Mouse (Mus musculus): ENCODE results near the gene Prpf40b. TPM values are rescaled to one million over a fixed set of nuclear protein-coding genes. Genes with fewer than 3 reads are reported as not detected.
A peak's percentile ranks its signal among the peaks of the same experiment; 100 is the strongest.

Prpf40b gene
- polyA plus RNA-seq, 1 experiment from 2014 or later = 34.8 TPM

DNA sequence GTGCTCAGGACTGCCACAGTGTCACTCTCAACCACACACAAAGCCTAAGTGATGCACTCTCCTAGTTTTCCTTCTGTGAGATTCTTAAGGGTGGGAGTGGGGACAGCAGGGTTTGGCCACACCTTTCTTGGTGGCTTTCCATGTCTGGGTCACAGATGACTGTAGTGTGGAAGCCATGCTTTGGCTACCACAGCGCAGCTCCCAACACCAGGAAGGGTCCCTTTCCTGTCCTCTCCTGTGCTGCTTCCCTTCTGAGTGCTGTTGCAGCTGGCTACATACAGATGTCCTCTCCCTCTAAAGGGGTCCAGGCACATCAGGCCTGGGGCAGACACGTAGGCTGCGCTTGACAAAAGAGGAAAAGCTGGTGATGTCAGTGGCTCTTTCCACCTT is 38.8 kb downstream of the Prpf40b start:
- H3K27me3 ChIP-seq (replicated peaks; ENCODE audit: control insufficient read depth, insufficient read depth, low read length) = no peaks in the 10 kb centered on the region
- H3K9me3 ChIP-seq (ENCODE audit: control insufficient read depth, low read length) = no peaks in the 10 kb centered on the region
- no peak overlapping the region for H3K4me3 ChIP-seq (ENCODE audit: low read length)
- no peak overlapping the region for H3K4me2 ChIP-seq (ENCODE audit: low read depth, low read length)
- ATAC-seq = peak; percentile 46
- peaks cover 38% of the 10 kb centered on the region for H3K4me1 ChIP-seq (ENCODE audit: control insufficient read depth, insufficient read depth, low read length)
- peak overlapping the region; percentile 21; the same call in 1 of the 2 replicates for H3K9ac ChIP-seq (ENCODE audit: low read depth, low read length)
- H3K27ac ChIP-seq (ENCODE audit: low read length) = peak overlapping the region; percentile 96
- H3K36me3 ChIP-seq (ENCODE audit: control insufficient read depth, insufficient read depth, low read length) = no peaks in the 10 kb centered on the region
- WGBS = 70% methylated on average over 3 of the region's 3 CpGs

GRCm38 (mm10) chr15:99334500-99334899 is 39.6 kb downstream of the Prpf40b start:
- Histone ChIP-seq H3K27ac (ENCODE audit: low read length) (peak overlapping the region; percentile 96), H3K4me3 (ENCODE audit: low read length) (no peak overlapping the region)

DNA sequence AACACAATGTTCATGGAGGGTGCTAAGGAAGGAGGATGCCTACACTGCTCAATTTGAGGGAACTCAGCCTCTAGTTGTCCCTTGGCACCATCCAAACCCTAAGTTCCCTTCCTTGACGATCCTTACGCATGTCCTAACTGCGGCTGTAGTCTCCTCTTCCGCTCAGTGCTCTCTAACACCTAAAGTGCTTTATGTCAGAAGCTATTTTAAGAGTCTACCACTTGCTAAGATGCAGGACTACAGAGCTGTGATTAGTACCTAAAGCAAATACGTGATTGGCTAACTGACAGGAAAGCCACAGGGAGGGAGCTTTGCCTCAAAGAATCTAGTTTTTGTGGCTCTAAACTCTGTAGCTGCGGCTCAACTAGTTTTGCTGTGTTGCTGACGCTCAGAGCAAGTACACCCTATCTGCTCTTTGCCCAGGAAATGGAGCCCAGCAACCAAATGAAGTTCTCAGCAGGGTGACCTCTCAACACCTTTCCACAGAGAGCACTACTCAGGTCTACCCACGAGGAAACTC is 41.0 kb downstream of the Prpf40b start:
- Histone ChIP-seq H3K4me2 (ENCODE audit: low read depth, low read length) (no peak overlapping the region), H3K9ac (ENCODE audit: low read depth, low read length) (no peak overlapping the region), H3K9me3 (ENCODE audit: control insufficient read depth, low read length) (no peaks in the 10 kb centered on the region), H3K27me3 (replicated peaks; ENCODE audit: control insufficient read depth, insufficient read depth, low read length) (no peaks in the 10 kb centered on the region), H3K27ac (ENCODE audit: low read length) (no peak overlapping the region), H3K4me3 (ENCODE audit: low read length) (no peak overlapping the region), H3K4me1 (ENCODE audit: control insufficient read depth, insufficient read depth, low read length) (peaks cover 43% of the 10 kb centered on the region), H3K36me3 (ENCODE audit: control insufficient read depth, insufficient read depth, low read length) (no peaks in the 10 kb centered on the region)
- 83% methylated on average over 8 of the region's 8 CpGs for WGBS
- no peak for ATAC-seq

More at GRCm38 (mm10) chr15:99334500-99334899, 39.6 kb downstream of the Prpf40b start:
- WGBS = 57% methylated on average over 6 of the region's 6 CpGs
- Histone ChIP-seq H3K9ac (ENCODE audit: low read depth, low read length) (no peak overlapping the region), H3K36me3 (ENCODE audit: control insufficient read depth, insufficient read depth, low read length) (no peaks in the 10 kb centered on the region), H3K9me3 (ENCODE audit: control insufficient read depth, low read length) (no peaks in the 10 kb centered on the region), H3K4me1 (ENCODE audit: control insufficient read depth, insufficient read depth, low read length) (peaks cover 40% of the 10 kb centered on the region), H3K27me3 (replicated peaks; ENCODE audit: control insufficient read depth, insufficient read depth, low read length) (no peaks in the 10 kb centered on the region), H3K4me2 (ENCODE audit: low read depth, low read length) (no peak overlapping the region)
- no peak for ATAC-seq

- no peak for ATAC-seq
- 71% methylated on average over 2 of the region's 2 CpGs for WGBS
- Histone ChIP-seq H3K27me3 (replicated peaks; ENCODE audit: control insufficient read depth, insufficient read depth, low read length) (no peaks in the 10 kb centered on the region), H3K27ac (ENCODE audit: low read length) (no peak overlapping the region), H3K4me1 (ENCODE audit: control insufficient read depth, insufficient read depth, low read length) (peaks cover 33% of the 10 kb centered on the region), H3K9ac (ENCODE audit: low read depth, low read length) (no peak overlapping the region), H3K4me2 (ENCODE audit: low read depth, low read length) (no peak overlapping the region), H3K36me3 (ENCODE audit: control insufficient read depth, insufficient read depth, low read length) (no peaks in the 10 kb centered on the region), H3K9me3 (ENCODE audit: control insufficient read depth, low read length) (no peaks in the 10 kb centered on the region), H3K4me3 (ENCODE audit: low read length) (no peak overlapping the region)
Observed at GRCm38 (mm10) chr15:99338916-99339315, 44.0 kb downstream of the Prpf40b start.

DNA sequence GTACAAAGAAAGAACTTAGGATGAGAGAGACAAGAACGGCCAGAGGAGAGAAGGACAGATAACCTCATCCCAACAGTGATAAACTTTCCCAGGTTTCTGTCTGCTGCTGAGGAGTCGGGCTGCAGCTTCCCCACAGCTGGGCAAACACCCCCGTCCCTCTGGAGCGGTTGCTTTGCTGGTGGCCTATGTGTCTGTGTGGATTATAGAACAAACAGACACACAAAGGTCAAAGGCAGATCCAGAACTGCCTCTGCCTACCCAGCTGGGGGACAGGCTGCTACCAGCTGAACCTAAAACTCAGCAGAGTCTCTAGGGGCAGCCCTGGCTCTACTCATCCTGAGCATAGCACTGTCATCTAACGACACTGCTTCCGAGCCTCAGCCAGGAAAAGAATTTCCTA is 44.8 kb downstream of the Prpf40b start:
- Histone ChIP-seq H3K9ac (ENCODE audit: low read depth, low read length) (no peak overlapping the region), H3K9me3 (ENCODE audit: control insufficient read depth, low read length) (no peaks in the 10 kb centered on the region), H3K27ac (ENCODE audit: low read length) (0 out of 2 replicates have a peak overlapping the region, but pooled peaks have one; percentile 7), H3K36me3 (ENCODE audit: control insufficient read depth, insufficient read depth, low read length) (no peaks in the 10 kb centered on the region), H3K4me3 (ENCODE audit: low read length) (no peak overlapping the region), H3K4me2 (ENCODE audit: low read depth, low read length) (no peak overlapping the region), H3K4me1 (ENCODE audit: control insufficient read depth, insufficient read depth, low read length) (peaks cover 32% of the 10 kb centered on the region), H3K27me3 (replicated peaks; ENCODE audit: control insufficient read depth, insufficient read depth, low read length) (no peaks in the 10 kb centered on the region)
- ATAC-seq = no peak
- WGBS = 29% methylated on average over 6 of the region's 6 CpGs

GRCm38 (mm10) chr15:99341102-99341501 is 46.2 kb downstream of the Prpf40b start:
- Histone ChIP-seq H3K9ac (ENCODE audit: low read depth, low read length) (no peak overlapping the region), H3K36me3 (ENCODE audit: control insufficient read depth, insufficient read depth, low read length) (no peaks in the 10 kb centered on the region), H3K4me2 (ENCODE audit: low read depth, low read length) (no peak overlapping the region), H3K4me3 (ENCODE audit: low read length) (no peak overlapping the region), H3K4me1 (ENCODE audit: control insufficient read depth, insufficient read depth, low read length) (peaks cover 34% of the 10 kb centered on the region), H3K27me3 (replicated peaks; ENCODE audit: control insufficient read depth, insufficient read depth, low read length) (no peaks in the 10 kb centered on the region), H3K27ac (ENCODE audit: low read length) (no peak overlapping the region), H3K9me3 (ENCODE audit: control insufficient read depth, low read length) (no peaks in the 10 kb centered on the region)
- WGBS = 81% methylated on average over 3 of the region's 3 CpGs
- ATAC-seq = no peak

GRCm38 (mm10) chr15:99342194-99342981 is 47.5 kb downstream of the Prpf40b start:
- WGBS = 53% methylated on average over 9 of the region's 9 CpGs
- Histone ChIP-seq H3K4me3 (ENCODE audit: low read length) (no peak overlapping the region), H3K9me3 (ENCODE audit: control insufficient read depth, low read length) (no peaks in the 10 kb centered on the region), H3K4me1 (ENCODE audit: control insufficient read depth, insufficient read depth, low read length) (peaks cover 34% of the 10 kb centered on the region), H3K36me3 (ENCODE audit: control insufficient read depth, insufficient read depth, low read length) (no peaks in the 10 kb centered on the region), H3K27me3 (replicated peaks; ENCODE audit: control insufficient read depth, insufficient read depth, low read length) (no peaks in the 10 kb centered on the region), H3K27ac (ENCODE audit: low read length) (no peak overlapping the region), H3K9ac (ENCODE audit: low read depth, low read length) (no peak overlapping the region), H3K4me2 (ENCODE audit: low read depth, low read length) (no peak overlapping the region)
- ATAC-seq = no peak

DNA sequence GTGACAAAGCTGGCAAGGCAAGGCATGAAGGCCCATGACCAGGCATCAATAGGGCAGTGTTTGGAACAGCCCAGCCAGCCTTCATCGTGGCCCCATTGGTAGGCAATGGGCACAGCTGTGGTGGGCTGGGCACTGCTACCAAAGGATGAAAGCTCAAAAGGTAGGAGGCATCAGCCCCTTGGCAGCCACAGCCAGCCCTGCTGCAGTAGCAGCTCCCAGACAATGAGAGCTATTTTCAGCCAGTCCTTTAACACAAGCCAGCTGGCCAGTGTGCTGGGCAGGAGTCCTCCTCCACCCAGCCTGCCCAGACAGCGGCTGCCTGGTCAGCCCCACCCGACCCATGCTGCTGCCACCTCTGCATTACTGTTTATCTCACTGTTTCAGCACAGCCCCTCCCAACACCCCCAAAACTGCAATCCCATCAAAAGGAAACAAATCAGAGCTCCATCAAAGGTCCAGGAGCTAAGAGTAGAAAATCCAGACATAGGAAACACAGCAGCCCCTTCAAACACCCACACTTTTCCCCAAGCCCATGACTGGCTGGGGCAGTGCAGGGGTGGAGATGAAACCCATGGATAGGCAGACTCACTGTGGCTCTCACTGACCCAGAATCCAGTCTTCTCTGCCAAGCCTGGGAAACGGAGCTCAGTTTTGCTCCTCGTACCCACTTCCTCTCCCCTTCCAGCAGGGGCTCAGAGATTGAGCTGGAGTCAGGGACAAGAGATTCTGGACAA is 48.7 kb downstream of the Prpf40b start:
- ATAC-seq = peak; percentile 49; the same call in 1 of the 2 replicates
- Histone ChIP-seq H3K4me2 (ENCODE audit: low read depth, low read length) (no peak overlapping the region), H3K4me1 (ENCODE audit: control insufficient read depth, insufficient read depth, low read length) (peaks cover 34% of the 10 kb centered on the region), H3K4me3 (ENCODE audit: low read length) (no peak overlapping the region), H3K27me3 (replicated peaks; ENCODE audit: control insufficient read depth, insufficient read depth, low read length) (no peaks in the 10 kb centered on the region), H3K27ac (ENCODE audit: low read length) (peak overlapping the region; percentile 68), H3K36me3 (ENCODE audit: control insufficient read depth, insufficient read depth, low read length) (no peaks in the 10 kb centered on the region), H3K9me3 (ENCODE audit: control insufficient read depth, low read length) (no peaks in the 10 kb centered on the region), H3K9ac (ENCODE audit: low read depth, low read length) (peak overlapping the region; percentile 27)
- 32% methylated on average over 5 of the region's 5 CpGs for WGBS

DNA sequence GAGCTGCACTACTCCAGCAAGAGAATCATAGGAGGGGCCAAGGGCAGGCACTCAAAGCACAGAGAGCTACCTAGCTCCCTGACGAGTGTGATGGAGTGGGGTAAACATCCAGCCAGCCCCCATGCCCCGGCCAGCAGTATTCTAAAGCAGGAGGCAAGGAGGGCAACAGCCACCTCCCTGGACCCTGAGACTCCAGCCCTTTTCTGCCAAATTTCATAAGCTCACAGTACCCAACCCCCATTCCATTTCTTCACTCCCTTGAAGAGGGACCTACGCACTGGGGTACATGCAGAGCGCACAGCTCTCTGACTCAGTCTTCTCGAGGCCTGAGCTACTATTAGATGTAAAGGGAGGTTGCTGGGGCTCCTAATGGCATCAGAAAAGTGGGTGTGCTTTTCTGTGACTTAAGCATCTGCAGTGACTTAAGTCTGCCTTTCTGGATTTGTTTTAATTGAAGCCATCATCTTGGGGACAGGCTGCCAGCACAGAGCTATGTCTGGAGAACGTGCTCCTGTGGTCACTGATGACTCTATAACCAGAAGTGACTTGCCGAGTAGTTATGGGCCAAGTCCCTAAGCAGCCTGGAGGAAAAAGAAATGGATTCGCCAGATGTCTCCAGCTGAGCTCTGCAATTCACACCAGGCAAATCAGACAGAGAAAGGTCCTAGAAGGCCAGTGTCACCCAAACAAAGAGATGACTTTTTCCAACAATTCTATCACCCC is 49.4 kb downstream of the Prpf40b start:
- Histone ChIP-seq H3K9ac (ENCODE audit: low read depth, low read length) (peak overlapping the region; percentile 27; the same call in 1 of the 2 replicates), H3K9me3 (ENCODE audit: control insufficient read depth, low read length) (no peaks in the 10 kb centered on the region), H3K27me3 (replicated peaks; ENCODE audit: control insufficient read depth, insufficient read depth, low read length) (no peaks in the 10 kb centered on the region), H3K4me2 (ENCODE audit: low read depth, low read length) (no peak overlapping the region), H3K4me3 (ENCODE audit: low read length) (no peak overlapping the region), H3K27ac (ENCODE audit: low read length) (peak overlapping the region; percentile 68), H3K36me3 (ENCODE audit: control insufficient read depth, insufficient read depth, low read length) (no peaks in the 10 kb centered on the region), H3K4me1 (ENCODE audit: control insufficient read depth, insufficient read depth, low read length) (peaks cover 34% of the 10 kb centered on the region)
- no peak for ATAC-seq
- 52% methylated on average over 8 of the region's 8 CpGs for WGBS
